Mouse (Mus musculus) cerebellum, adult 9-10 months (tissue): Measurements from ENCODE around the gene Rfx1.

Experiments
- DNase-seq: peaks from one replicate; pipeline ENCODE4 v3.0.0; 2022

Rfx1 gene

DNA sequence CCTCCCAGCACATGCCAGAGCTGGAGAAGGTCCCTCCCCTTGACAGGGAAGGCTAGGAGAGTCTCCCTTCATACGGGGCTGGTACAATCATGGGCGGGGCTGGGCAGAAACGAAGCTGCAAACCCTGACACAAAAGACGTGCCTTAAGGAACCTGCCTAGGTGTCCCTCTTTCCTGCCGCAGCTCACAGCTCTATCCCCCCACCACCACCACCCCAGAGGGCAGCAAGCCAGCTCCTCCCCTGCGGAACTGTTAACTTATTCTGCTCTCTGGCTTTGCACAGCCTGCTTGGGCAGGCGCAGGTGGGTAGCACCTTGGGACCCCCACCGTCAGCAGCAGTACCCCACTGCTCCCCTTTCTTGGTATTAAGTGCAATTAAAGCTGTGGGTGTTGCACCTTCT, 29.4 kb downstream of the Rfx1 start:
- DNase-seq: no peak

- no peak for DNase-seq
Observed at GRCm38 (mm10) chr8:84098376-84098775, 31.7 kb downstream of the Rfx1 start.

- DNase-seq: no peak
Observed at GRCm38 (mm10) chr8:84101476-84102270, 35.0 kb downstream of the Rfx1 start.

GRCm38 (mm10) chr8:84103601-84104000, 37.0 kb downstream of the Rfx1 start:
- peak; percentile 58 for DNase-seq

GRCm38 (mm10) chr8:84104221-84104620, 37.6 kb downstream of the Rfx1 start:
- DNase-seq: peak; percentile 66

DNA sequence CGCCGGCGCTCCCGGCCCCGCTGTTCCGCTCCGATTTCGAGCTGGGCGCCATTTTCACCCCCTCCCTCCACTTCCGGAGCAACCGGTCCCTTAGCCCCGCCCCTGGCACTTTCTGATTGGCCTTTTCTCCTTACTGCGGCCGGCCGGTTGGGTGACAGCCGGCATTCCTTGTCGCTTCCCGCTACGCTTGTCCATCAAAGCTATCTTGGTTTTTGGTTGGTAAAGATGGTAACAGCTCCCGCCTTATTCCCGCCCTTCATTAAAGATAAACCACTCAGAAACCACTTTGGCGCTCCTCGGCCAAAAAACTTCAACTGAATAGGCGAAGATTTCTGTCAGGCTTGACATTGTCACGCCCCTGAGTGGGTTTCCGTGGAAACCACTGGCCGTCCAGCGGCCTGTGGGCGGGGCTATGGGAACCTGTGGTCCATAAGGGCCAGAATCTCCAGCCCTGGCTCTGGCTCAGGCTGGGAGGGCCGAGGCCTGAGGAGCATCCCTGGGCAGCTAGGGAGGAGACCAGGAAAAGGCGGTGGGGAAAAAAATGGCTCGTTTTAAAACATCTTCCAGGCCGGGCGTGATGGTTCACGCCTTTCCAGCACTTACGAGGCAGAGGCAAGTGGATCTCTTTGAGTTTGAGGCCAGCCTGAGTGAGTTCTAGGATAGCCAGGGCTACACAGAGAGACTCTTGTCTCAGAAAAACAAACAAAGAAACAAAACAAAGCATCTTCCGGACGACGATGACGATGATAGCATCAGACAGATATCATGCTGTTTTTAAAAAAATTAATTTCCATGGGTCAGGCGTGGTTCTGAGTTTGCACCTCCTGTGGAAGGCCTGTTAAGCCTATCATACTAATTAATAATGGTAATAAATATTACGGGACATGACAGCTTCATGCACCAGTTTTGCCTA, 38.3 kb downstream of the Rfx1 start, which contains the start of gene Dcaf15:
TSS of gene Dcaf15 (minus strand) at position 72 of the 913 bp plus-strand sequence.
- peak; percentile 100 for DNase-seq

DNA sequence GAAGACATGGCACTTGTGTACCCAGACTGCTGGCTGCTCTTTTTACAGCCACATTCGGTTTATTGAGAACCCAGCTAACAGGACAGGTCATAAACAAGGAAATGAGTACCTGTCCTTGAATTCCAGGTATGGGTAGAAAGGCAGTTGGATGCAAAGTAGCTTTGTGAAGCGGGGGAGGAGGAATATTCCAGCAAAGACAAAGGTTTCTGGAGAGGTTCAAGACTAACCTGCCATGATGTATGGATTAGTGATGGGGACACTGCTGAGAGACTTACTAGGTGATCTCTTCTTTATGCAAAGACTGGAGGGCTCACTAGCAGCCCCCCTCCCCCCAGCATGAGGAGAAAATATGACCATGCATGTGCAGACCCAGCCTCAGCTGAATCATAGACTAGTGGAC, 39.0 kb downstream of the Rfx1 start:
- DNase-seq: no peak

DNA sequence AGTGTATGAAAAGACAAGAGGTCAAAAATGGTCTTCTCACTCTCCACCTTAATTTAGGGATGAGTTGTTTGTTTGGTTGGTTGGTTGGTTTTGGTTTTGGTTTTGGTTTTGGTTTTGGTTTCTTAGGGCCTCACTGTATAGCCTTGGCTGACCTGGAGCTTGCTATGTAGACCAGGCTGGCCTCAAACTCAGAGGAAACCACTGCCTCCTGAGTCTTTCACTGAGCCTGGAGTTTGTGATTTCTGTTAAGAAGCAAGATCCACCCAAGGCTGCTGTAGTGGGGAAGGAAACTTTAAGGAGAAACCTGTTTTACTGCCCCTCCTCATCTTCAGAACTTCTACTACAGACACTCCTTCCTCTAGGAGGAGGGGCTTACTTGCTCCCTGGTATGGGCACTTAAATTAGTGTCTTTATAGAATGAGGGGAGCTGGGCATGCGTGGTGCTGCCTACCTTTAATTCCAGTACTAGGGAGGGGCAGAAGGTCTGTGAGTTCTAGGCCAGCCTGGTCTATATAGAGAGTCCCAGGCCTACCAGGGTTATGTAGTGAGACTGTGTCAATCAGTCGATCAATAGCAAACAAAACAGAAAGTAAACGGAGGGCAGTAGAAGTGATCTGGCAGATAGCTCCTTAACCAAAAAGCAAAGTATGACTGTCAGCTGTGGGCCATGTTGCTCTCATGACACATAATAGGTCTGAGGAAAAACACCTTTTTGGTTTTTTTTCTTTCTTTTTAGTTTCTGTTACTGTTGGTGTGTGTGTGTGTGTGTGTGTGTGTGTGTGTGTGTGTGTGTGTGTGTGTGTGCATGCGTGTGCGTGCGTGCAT, 39.8 kb downstream of the Rfx1 start:
- no peak for DNase-seq

DNA sequence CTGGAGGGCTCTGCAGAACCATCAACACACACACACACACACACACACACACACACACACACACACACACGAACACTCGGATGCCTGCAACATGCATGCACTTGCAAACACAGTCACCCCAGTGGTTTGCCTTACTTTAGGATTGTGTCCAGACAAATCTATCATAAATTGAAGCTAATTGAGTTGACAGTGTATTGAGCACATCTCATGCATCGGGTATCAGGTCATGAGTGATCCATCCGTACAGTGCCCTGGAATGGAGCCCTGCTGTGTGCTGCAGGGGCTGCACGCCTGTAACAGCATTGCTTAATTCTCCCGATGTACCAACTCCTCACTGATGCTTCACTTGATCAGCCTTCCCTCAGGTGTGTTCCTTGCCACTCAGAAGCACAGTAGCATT, 49.0 kb downstream of the Rfx1 start:
- no peak for DNase-seq

GRCm38 (mm10) chr8:84122151-84122550, 55.5 kb downstream of the Rfx1 start:
- no peak for DNase-seq

- no peak for DNase-seq
Observed at GRCm38 (mm10) chr8:84125656-84126055, 59.0 kb downstream of the Rfx1 start, which contains the start of gene Podnl1. Gene Podnl1, plus strand, starts transcription at chr8:84125989.

GRCm38 (mm10) chr8:84126742-84127141, 60.1 kb downstream of the Rfx1 start:
- DNase-seq: no peak

GRCm38 (mm10) chr8:84127202-84127901, 60.7 kb downstream of the Rfx1 start:
- peak; percentile 9 for DNase-seq

GRCm38 (mm10) chr8:84128277-84128676, 61.6 kb downstream of the Rfx1 start:
- DNase-seq: no peak

GRCm38 (mm10) chr8:84130806-84131205, 64.2 kb downstream of the Rfx1 start:
- DNase-seq: peak; percentile 82

GRCm38 (mm10) chr8:84132225-84132624, 65.6 kb downstream of the Rfx1 start:
- no peak for DNase-seq

DNA sequence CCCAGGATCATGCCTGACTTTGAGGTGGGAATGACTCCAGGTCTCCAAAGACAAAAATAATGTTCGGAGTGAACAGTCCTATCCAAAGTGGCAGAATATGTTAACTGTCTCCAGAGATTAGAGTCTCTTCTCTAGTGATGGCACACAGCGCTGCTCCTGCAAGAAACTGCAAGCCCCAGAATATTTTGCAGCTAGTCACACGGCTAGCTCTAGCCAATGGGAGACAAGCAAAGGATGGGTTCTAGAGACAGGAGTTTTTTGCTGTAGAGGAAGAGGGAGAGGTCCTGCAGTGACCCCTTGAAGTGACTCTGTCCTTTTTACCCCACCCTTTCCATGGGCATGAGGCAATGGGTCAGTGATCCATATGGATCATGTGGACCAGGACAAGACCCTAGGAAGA, 71.2 kb downstream of the Rfx1 start:
- DNase-seq: no peak

DNA sequence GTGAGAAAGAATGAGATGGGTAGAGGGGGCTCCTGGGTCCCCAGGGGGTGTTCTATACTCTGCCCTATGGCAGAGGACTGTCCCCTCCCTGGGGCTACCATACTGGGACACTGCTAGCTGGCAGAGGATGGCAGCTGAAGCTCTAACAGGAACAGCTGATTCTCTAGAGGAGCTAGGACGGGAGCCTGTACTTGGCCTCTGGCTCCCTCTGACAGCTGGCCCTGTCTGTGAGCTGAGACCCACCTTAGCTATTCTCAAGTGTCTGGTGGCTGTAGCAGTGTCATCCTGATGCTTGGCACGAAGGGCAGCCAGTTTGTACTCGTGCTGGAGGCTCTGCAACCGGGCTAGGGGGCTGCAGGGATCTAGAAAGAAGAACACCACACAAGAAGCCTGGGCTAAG, 74.2 kb downstream of the Rfx1 start:
- DNase-seq: no peak

DNA sequence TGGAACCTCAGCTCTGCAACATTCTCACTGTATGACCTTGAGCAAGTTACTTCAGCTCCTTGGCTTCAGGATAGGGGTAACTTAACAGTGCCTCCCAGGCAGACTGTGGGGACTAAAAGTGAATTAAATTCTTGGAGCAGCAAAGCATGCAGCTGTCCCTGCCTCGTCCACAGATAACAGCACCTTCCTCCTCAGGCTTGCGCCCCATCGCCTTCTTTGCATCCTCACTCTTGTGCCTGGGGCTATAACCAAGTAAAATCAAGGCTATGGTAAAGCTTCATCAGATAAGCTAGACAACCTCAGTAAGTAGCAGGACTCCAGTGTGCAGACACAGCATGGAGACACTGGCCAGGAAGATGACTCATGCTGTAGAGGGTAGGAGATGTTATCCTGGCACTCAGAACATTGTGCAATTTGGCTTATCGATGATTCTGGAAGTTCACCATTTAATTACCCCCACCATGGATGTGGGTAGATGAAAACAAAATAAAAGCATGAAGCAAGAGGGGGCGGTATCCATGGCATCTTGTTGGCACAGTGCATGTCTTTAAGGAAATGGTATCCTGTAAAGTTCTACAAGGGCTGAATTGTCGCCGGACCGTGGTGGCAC, 78.1 kb downstream of the Rfx1 start:
- DNase-seq: no peak
